Mouse (Mus musculus) forebrain, embryonic 15.5 days (tissue): ENCODE data around the gene Gmps. TPM values are rescaled to one million over a fixed set of nuclear protein-coding genes. Genes with fewer than 3 reads are reported as not detected.
A peak's percentile ranks its signal among the peaks of the same experiment; 100 is the strongest.

Experiments
- ATAC-seq: fragments of 200-750 bp; cut with Nextera tagmentation; replicated peaks from 2 replicates; pipeline ENCODE4 v1.8.0; 2017; ENCODE audit warnings: mild to moderate bottlenecking, moderate TSS enrichment, moderate library complexity
- H3K27ac ChIP-seq: fragments of 300-500 bp; sonication (generic); replicated peaks from 2 replicates; pipeline ENCODE4 v1.5.1; 2015; ENCODE audit warnings: mild to moderate bottlenecking, inconsistent platforms
- H3K27me3 ChIP-seq: fragments of 300-500 bp; sonication (generic); 2 replicates; pipeline ENCODE4 v1.6.1; 2015; ENCODE audit warnings: inconsistent platforms
- H3K36me3 ChIP-seq: fragments of 300-500 bp; sonication (generic); 2 replicates; pipeline ENCODE4 v1.6.1; 2015; ENCODE audit warnings: mild to moderate bottlenecking, inconsistent platforms
- H3K4me1 ChIP-seq: fragments of 300-500 bp; sonication (generic); 2 replicates; pipeline ENCODE4 v1.6.1; 2015; ENCODE audit warnings: inconsistent platforms
- H3K4me2 ChIP-seq: fragments of 300-500 bp; sonication (generic); replicated peaks from 2 replicates; pipeline ENCODE4 v1.6.1; 2015; ENCODE audit warnings: mild to moderate bottlenecking, inconsistent platforms
- H3K4me3 ChIP-seq: fragments of 300-500 bp; sonication (generic); 2 replicates; pipeline ENCODE4 v1.5.1; 2015; ENCODE audit warnings: mild to moderate bottlenecking, inconsistent platforms
- H3K9ac ChIP-seq: fragments of 300-500 bp; sonication (generic); replicated peaks from 2 replicates; pipeline ENCODE4 v1.6.1; 2015; ENCODE audit warnings: mild to moderate bottlenecking, inconsistent platforms
- H3K9me3 ChIP-seq: fragments of 300-500 bp; sonication (generic); 2 replicates; pipeline ENCODE4 v1.6.1; 2016; ENCODE audit warnings: inconsistent platforms
- WGBS: fragments of 180-500 bp; shearing (Covaris S2); methylation state at CpG from one replicate; pipeline ENCODE4 v1.1.7; 2015; ENCODE audit warnings: mixed read lengths; 5-methylcytosine and 5-hydroxymethylcytosine counted together
- polyA plus RNA-seq: library from polyadenylated mRNA; unstranded; fragments of >200 nt; fragmentation: Nextera tagmentation; extraction: Ambion mirVana; gene quantifications from 2 replicates; pipeline ENCODE4 v1.2.1, GENCODE M21; 2015

Gene Gmps
- polyA plus RNA-seq = 46.3 and 48.6 TPM in 2 replicates

DNA sequence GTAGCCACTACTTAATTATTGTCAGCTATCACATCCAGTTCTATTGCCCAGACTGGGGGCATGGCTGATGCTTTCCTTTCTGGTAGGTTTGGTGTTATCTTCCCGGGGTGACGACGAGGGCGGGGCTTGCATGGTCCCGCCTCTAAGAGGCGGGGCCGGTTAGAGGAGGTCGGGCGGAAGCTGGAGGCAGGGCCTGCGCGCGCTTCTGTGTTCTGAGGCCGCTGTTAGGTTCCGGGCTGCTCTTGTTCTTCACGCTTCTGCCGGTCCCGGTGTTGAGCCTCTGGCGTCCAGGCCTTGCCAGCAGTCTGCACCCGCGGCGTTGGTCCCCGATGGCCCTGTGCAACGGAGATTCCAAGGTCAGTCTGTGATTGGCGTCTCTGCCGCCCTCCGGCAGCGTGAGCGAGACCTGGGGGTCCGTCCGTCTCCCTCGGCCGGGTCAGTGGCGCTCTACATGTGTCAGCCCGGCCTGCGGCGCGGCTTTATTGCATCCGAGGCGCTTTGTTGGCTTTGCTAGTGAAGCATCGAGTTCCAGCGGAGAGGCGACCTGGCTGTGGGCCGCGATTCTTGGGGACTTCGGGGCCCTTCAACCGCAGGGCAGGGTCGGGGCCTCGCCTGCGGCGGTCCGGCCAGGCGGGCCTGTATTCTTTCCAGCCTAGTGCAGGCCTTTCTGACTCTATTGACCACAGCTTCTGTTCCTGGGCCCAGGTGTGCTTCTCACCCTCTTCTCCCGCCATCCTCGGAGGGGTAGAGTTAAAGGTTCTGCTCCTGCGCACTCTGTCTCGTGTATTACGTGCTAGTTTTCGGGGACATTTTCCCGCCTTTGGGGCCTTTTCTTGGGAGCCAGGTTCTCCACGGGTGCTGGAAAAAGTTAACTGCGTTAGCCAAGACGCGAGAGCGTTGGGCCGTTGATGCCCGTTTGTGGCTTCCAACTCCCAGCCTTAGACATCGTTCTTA, at the start of gene Gmps:
TSS of gene Gmps (plus strand) at position 152 of the 954 bp plus-strand sequence.
- Histone ChIP-seq H3K9ac (peak within 1 kb of the TSS; percentile 84), H3K4me3 (peak within 1 kb of the TSS; percentile 77), H3K27ac (peak within 1 kb of the TSS; percentile 81), H3K36me3 (peaks cover 7% of the 10 kb centered on the region; the same call in 1 of the 2 replicates), H3K4me1 (peaks cover 27% of the 10 kb centered on the region), H3K9me3 (no peaks in the 10 kb centered on the region), H3K4me2 (peak within 1 kb of the TSS; percentile 57), H3K27me3 (no peaks in the 10 kb centered on the region)
- WGBS = under 1% methylated on average over 67 of the region's 67 CpGs
- peak; percentile 100 for ATAC-seq

DNA sequence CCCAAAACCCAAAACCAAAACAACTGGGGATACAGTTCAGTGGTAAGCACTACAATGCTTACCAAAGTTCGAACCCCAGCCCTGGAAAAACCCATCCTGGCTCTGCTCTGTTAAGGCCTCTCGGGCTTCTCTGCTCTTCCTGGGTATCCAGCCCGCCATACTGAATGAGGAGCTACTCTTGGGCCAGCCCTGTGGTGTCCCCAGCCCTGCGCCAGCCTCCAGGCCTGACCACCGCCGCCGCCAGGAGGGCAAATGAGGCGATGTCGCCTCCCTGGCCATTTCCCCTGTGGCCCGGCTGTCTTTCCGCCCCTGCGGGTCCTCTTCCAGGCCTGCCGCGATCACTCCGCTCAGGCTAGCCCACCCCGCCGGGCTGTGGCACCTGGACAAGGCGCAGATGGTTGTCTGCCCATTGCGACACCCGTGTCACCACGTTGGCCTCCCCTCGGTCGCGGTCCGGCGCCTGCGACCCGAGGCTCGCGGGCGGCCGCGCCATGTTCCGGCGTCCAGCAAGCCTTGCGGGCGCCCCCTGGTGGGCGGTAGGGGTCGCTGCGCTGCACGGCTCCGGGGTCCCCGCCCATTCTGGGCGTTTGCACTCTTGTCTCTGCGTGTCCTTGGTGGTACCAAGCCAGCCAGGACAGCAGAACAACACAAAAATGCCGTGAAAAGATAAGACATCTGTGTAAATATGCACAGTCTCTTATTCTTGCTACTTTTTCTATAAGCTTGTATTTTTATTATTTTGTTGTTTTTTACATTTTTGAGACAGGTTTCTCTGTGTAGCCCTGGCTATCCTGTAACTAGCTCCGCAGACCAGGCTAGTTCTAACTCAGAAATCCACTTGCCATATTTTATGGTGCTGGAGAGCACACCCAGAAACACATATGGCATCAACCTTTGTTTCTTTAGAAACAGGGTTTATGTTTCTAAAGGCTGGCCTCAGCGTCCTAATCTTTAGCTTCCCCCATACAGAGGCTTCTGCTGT, 46.7 kb upstream of the Gmps start, which contains the start of gene E130311K13Rik:
TSS of gene E130311K13Rik (minus strand) at position 595 of the 982 bp plus-strand sequence.
- peak; percentile 96 for ATAC-seq
- Histone ChIP-seq H3K4me1 (no peaks in the 10 kb centered on the region), H3K9ac (peak within 1 kb of the TSS; percentile 96), H3K9me3 (no peaks in the 10 kb centered on the region), H3K4me2 (peak within 1 kb of the TSS; percentile 75), H3K4me3 (peak within 1 kb of the TSS; percentile 86), H3K36me3 (no peaks in the 10 kb centered on the region), H3K27ac (peak within 1 kb of the TSS; percentile 70), H3K27me3 (no peaks in the 10 kb centered on the region)
- WGBS = 5% methylated on average over 46 of the region's 48 CpGs

DNA sequence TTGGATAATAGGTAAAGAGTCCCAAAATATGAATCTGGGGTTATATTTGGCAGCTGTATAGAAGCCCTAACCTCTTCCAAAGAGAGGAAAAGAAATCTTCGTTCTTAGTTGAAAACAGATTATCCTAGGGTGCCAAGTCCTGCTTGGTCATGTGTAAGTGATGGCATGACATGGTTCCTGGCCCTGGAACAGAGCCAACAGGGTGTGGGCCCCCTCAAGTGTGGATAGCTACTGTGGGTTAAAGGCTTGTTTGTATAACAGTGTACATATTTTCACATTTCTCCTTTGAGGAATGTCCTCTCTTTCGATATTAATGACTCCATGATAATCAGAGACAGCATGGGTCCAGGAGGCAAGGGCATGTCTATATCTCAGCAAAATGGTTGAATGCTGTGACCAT, 37.0 kb upstream of the Gmps start:
- H3K4me3 ChIP-seq = no peak overlapping the region
- 83% methylated on average over 2 of the region's 2 CpGs for WGBS
- H3K27me3 ChIP-seq = no peaks in the 10 kb centered on the region
- no peak overlapping the region for H3K9ac ChIP-seq
- H3K36me3 ChIP-seq = 0 out of 2 replicates have a peak, but pooled peaks cover 2% of the 10 kb centered on the region
- no peaks in the 10 kb centered on the region for H3K9me3 ChIP-seq
- ATAC-seq = no peak
- no peak overlapping the region for H3K4me2 ChIP-seq
- H3K4me1 ChIP-seq = no peaks in the 10 kb centered on the region
- H3K27ac ChIP-seq = no peak overlapping the region

DNA sequence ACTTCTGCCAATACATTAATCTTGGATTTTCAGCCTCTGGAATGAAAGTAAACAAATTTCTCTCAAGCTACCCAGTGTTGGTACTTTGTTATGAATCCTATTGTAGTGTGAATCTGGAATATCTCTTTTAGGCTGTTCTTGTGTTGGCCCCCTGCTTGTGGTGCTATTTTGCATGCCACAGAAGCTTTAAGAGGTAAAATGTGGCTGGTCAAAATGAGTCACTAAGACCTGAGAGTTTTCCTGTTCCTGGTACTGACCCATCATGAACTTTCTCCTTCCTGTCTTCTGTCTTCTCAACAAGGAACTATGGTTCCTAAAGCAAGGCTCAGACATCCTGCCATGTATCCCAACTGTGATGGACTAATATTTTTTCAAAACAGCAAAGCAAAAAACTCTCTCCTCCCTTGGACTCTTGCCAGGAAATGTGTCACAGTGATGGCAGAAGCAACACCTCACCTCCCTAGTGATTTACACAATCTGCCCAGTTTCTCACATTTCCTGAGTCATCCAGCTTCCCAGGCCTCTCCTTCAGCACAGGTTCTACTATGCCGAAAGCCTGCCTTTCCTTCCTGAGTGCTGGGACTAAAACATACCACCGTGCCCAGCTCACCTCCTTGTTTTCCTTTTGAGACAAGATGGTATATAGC, 34.6 kb upstream of the Gmps start:
- no peaks in the 10 kb centered on the region for H3K4me1 ChIP-seq
- H3K9ac ChIP-seq = no peak overlapping the region
- H3K4me3 ChIP-seq = no peak overlapping the region
- H3K9me3 ChIP-seq = no peaks in the 10 kb centered on the region
- WGBS = 64% methylated on average over 2 of the region's 2 CpGs
- peak; percentile 69; the same call in 1 of the 2 replicates for ATAC-seq
- no peak overlapping the region for H3K27ac ChIP-seq
- H3K4me2 ChIP-seq = no peak overlapping the region
- H3K36me3 ChIP-seq = peaks cover 12% of the 10 kb centered on the region
- H3K27me3 ChIP-seq = no peaks in the 10 kb centered on the region

DNA sequence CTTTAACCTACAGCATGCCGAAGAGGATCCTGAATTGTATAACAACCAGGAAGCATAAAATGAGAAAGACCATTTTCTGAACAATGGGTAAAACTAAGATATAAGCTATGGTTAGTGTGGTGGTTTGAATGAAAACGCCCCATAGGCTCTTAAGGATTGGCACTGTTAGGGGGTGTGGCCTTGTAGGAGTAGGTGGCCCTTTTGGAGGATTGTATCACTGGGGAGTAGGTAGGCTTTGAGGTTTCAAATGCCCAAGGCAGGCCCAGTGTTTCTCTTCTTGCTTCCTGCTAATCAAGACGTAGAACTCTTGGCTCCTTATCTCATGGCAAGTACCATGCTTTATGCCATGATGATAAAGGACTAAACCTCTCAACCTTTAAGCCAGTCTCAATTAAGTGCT, 26.1 kb upstream of the Gmps start:
- no peak for ATAC-seq
- WGBS = 77% methylated on average over 3 of the region's 3 CpGs
- H3K27me3 ChIP-seq = no peaks in the 10 kb centered on the region

DNA sequence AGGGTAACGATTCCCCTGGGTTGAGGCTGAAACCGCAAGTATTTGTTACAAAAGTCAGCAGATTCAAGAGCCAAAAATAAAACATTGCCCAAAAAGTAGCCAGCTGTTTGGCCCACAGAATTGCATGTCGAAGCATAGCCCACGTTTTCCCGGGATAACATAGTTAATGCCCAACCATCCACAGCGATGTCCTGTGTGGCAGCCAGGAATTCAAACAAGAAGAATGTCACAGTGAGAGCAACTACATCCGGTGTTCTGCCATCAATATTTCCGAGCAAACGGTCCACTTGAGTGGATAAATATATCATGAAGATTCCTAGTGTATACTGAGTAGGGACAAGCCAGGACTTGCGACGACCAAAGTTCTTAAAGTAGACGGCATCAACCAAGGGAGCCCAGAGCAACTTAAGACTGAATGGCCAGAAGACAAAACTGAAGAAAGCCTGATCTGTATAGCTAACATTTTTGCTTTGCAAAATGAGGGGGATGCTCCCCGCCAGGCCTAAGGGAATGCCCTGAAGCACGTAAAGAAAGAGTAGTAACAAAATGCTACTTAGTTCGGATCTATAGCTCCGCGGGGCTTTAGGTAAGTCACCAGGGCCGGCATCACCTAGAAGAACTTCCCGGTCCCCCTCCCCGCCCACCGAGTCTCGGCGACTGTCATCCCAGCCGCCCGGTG, 12.3 kb upstream of the Gmps start:
- Histone ChIP-seq H3K4me3 (peak overlapping the region; percentile 92), H3K9ac (peak overlapping the region; percentile 74), H3K4me2 (peak overlapping the region; percentile 83), H3K4me1 (peaks cover 37% of the 10 kb centered on the region), H3K36me3 (no peaks in the 10 kb centered on the region), H3K27ac (peak overlapping the region; percentile 92), H3K27me3 (peaks cover 12% of the 10 kb centered on the region; the same call in 1 of the 2 replicates), H3K9me3 (no peaks in the 10 kb centered on the region)
- WGBS = 8% methylated on average over 25 of the region's 25 CpGs
- ATAC-seq = no peak

More for the DNA sequence above, 26.1 kb upstream of the Gmps start:
- Histone ChIP-seq H3K27ac (no peak overlapping the region), H3K9me3 (no peaks in the 10 kb centered on the region), H3K4me3 (no peak overlapping the region), H3K9ac (no peak overlapping the region), H3K4me2 (no peak overlapping the region), H3K4me1 (no peaks in the 10 kb centered on the region), H3K36me3 (peaks cover 3% of the 10 kb centered on the region; the same call in 1 of the 2 replicates)

DNA sequence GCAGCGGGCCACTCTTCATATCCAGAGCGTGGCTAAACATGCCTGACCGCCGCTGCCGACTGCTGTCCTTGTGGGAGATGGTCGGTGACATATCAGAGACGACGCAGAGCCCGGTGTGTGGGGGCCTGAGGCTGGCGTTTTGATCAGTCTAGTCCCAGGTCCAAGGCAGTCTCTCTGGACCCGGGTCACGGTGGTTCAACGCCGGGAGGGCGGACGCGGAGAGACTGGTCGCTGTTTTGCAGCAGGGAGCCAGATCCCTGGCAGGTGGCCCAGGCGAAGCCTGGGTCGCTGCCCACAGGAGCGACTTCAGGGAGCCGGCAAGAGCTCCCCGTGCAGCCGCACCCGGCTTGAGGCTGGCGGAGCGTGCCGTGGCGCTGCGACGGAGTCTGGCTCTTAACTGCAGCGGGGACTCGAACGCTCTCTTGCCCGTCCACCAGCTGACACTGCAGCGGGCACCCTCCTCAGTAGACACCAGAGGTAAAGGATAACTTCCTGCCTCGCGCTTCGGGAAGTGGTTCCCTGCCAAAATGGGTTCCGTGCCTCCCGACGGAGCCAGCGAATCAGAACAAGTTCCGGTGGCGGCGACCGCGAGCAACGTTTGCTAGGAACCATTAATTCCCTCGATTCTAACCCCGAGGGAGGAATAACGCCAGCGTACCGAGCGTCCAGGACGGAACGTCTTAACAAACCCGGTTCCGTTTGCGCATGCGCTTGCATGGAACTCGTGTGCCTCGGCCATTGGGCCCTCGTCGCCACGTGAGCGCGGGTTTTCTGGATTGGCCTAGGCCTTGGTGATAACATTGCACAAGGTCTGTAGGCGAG, 11.6 kb upstream of the Gmps start, which contains the start of gene Slc33a1:
TSS of gene Slc33a1 (minus strand) at position 669 of the 822 bp plus-strand sequence.
- under 1% methylated on average over 69 of the region's 69 CpGs for WGBS
- H3K9me3 ChIP-seq = no peaks in the 10 kb centered on the region

DNA sequence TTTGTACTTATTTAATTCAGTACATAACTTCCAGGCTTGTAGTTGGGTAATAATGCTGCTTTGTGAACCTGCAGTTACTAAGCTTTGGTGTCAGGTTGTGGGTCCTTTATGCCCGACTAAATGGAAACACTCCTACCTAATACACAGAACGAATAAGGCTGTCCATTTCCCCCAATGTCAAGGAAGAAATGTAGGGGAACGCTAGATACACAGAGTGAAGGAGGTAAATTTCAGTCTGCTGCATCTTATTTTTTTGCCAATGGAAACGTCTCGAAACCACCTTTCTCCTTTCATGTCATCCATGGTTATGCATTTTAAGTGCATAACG, 11.0 kb upstream of the Gmps start:
- H3K9ac ChIP-seq = no peak overlapping the region
- peaks cover 32% of the 10 kb centered on the region for H3K4me1 ChIP-seq
- peaks cover 13% of the 10 kb centered on the region; the same call in 1 of the 2 replicates for H3K27me3 ChIP-seq
- no peaks in the 10 kb centered on the region for H3K9me3 ChIP-seq
- 81% methylated on average over 6 of the region's 6 CpGs for WGBS
- no peaks in the 10 kb centered on the region for H3K36me3 ChIP-seq
- peak overlapping the region; percentile 92 for H3K27ac ChIP-seq
- ATAC-seq = no peak
- H3K4me3 ChIP-seq = peak overlapping the region; percentile 92
- H3K4me2 ChIP-seq = peak overlapping the region; percentile 83

More for the DNA sequence above, 11.6 kb upstream of the Gmps start, which contains the start of gene Slc33a1:
- Histone ChIP-seq H3K4me1 (peaks cover 36% of the 10 kb centered on the region), H3K27me3 (peaks cover 13% of the 10 kb centered on the region; the same call in 1 of the 2 replicates), H3K9ac (peak within 1 kb of the TSS; percentile 74), H3K4me2 (peak within 1 kb of the TSS; percentile 83), H3K36me3 (no peaks in the 10 kb centered on the region), H3K27ac (peak within 1 kb of the TSS; percentile 92), H3K4me3 (peak within 1 kb of the TSS; percentile 92)
- peak; percentile 98 for ATAC-seq

DNA sequence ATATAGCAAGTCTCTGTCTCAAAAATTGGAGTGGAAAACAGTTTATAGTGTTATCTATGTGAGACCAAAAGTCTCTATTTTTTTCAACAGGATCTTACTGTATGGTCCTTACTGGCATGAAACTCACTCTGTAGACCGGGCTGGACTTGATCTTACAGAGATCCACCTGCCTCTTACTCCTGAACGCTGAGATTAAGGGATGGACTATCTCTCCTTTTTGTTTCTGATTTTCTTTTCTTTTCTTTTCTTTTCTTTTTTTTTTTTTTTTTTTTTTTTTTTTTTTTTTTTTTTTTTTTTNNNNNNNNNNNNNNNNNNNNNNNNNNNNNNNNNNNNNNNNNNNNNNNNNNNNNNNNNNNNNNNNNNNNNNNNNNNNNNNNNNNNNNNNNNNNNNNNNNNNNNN, 10.0 kb upstream of the Gmps start:
- Histone ChIP-seq H3K4me1 (peaks cover 30% of the 10 kb centered on the region), H3K36me3 (no peaks in the 10 kb centered on the region), H3K4me2 (no peak overlapping the region), H3K27ac (no peak overlapping the region), H3K9me3 (no peaks in the 10 kb centered on the region), H3K27me3 (peaks cover 13% of the 10 kb centered on the region; the same call in 1 of the 2 replicates), H3K4me3 (no peak overlapping the region), H3K9ac (no peak overlapping the region)
- ATAC-seq = no peak
- 74% methylated on average over 2 of the region's 2 CpGs for WGBS

DNA sequence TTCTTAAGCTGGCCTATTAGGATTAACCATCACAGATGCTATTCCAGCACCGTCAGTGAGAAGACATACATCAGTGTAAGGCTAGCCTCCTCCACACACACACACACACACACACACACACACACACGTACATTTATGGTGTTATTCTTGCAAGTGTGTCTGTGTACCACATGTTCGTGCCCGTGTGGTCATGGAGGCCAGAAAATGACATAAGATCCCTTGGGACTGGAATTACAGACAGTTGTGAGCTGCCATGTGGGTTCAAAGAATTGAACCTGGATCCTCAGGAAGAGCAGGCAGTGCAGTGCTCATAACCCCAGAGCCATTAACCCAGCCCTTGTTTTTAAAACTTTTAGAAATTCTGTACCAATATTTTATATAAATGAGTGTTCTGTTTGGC, 2.0 kb downstream of the Gmps start:
- H3K4me2 ChIP-seq = peak overlapping the region; percentile 57
- H3K9me3 ChIP-seq = no peaks in the 10 kb centered on the region
- no peaks in the 10 kb centered on the region for H3K27me3 ChIP-seq
- no peak overlapping the region for H3K4me3 ChIP-seq
- no peak overlapping the region for H3K9ac ChIP-seq
- H3K27ac ChIP-seq = no peak overlapping the region
- H3K36me3 ChIP-seq = peaks cover 17% of the 10 kb centered on the region; the same call in 1 of the 2 replicates
- peaks cover 27% of the 10 kb centered on the region for H3K4me1 ChIP-seq
- WGBS = 74% methylated on average over 4 of the region's 4 CpGs
- no peak for ATAC-seq
